Mouse (Mus musculus) small intestine, adult 2 months (tissue): ENCODE data around the gene Tgfb2.

Experiments
- CTCF ChIP-seq: fragments of 200-500 bp; IDR thresholded peaks from 2 replicates; pipeline ENCODE4 v1.5.1; 2012; ENCODE audit warnings: low read depth, mild to moderate bottlenecking, control low read depth, inconsistent platforms, low read length, moderate library complexity, mixed read lengths; ENCODE audit not compliant: insufficient replicate concordance, insufficient read length; ENCODE audit errors: extremely low read depth
- POLR2A ChIP-seq: fragments of 200-500 bp; IDR thresholded peaks from 2 replicates; pipeline ENCODE4 v1.6.1; 2012; ENCODE audit warnings: low read depth, mild to moderate bottlenecking, control low read depth, inconsistent platforms, low read length, moderate library complexity

- TF ChIP-seq CTCF: no peak
- no peak for TF ChIP-seq POLR2A
Observed at GRCm38 (mm10) chr1:186631457-186631856, 74.3 kb downstream of the Tgfb2 start.
